Comparison of ENCODE assay signal across 8 mouse cellular contexts in genomic region chr4:136173210-136173715, GRCm38 (mm10). TPM values are rescaled to one million over a fixed set of nuclear protein-coding genes. Genes with fewer than 3 reads are reported as not detected.
DNase-seq lines count a peak whose midpoint lies in the region; ATAC-seq and TF ChIP-seq lines count a peak whose summit lies in the region.

No protein-coding gene starts in this region.

- H3K4me3 ChIP-seq in lung, postnatal 0 days (ENCODE audit: low read depth, low read length) = peak overlapping the region; percentile 74
- peak overlapping the region; percentile 74 for H3K4me3 ChIP-seq in embryonic facial prominence, embryonic 13.5 days
- peak overlapping the region; percentile 79 for H3K4me3 ChIP-seq in limb, embryonic 11.5 days (ENCODE audit: low read depth, low read length)

- intact Hi-C loops in left cerebral cortex, postnatal 10 days (cut with DNase I) = no loop called here

- WGBS in lung, postnatal 0 days = 5% methylated on average over 14 of the region's 14 CpGs
- 6% methylated on average over 14 of the region's 14 CpGs for WGBS in embryonic facial prominence, embryonic 13.5 days
- 4% methylated on average over 14 of the region's 14 CpGs for WGBS in limb, embryonic 11.5 days

- no peaks in the 10 kb centered on the region for H3K27me3 ChIP-seq in lung, postnatal 0 days (replicated peaks; ENCODE audit: insufficient read depth, low read length)
- no peaks in the 10 kb centered on the region for H3K27me3 ChIP-seq in embryonic facial prominence, embryonic 13.5 days
- H3K27me3 ChIP-seq in limb, embryonic 11.5 days (ENCODE audit: control insufficient read depth, insufficient read depth, low read length) = no peaks in the 10 kb centered on the region

- H3K27ac ChIP-seq in lung, postnatal 0 days (ENCODE audit: low read length) = peak overlapping the region; percentile 52
- H3K27ac ChIP-seq in embryonic facial prominence, embryonic 13.5 days = no peak overlapping the region
- H3K27ac ChIP-seq in limb, embryonic 11.5 days (replicated peaks; ENCODE audit: low read depth, low read length) = peak overlapping the region; percentile 15; the same call in 1 of the 2 replicates

- no peak for TF ChIP-seq CTCF in lung, postnatal 0 days (IDR thresholded peaks at IDR 0.05)

- no peaks in the 10 kb centered on the region for H3K9me3 ChIP-seq in lung, postnatal 0 days (ENCODE audit: low read length)
- no peaks in the 10 kb centered on the region for H3K9me3 ChIP-seq in embryonic facial prominence, embryonic 13.5 days
- no peaks in the 10 kb centered on the region for H3K9me3 ChIP-seq in limb, embryonic 11.5 days (ENCODE audit: control insufficient read depth, low read length)

- peak overlapping the region; percentile 100 for H3K4me2 ChIP-seq in lung, postnatal 0 days (replicated peaks; ENCODE audit: low read depth, low read length)
- H3K4me2 ChIP-seq in embryonic facial prominence, embryonic 13.5 days = peak overlapping the region; percentile 100
- peak overlapping the region; percentile 99 for H3K4me2 ChIP-seq in limb, embryonic 11.5 days (ENCODE audit: low read depth, severe bottlenecking)

- no peak for ATAC-seq in lung, postnatal 0 days
- ATAC-seq in embryonic facial prominence, embryonic 13.5 days (ENCODE audit: insufficient number of reproducible peaks, insufficient read depth, low FRiP score, low TSS enrichment, low read depth) = no peak
- ATAC-seq in limb, embryonic 11.5 days (ENCODE audit: insufficient number of reproducible peaks, low FRiP score, low TSS enrichment, low read depth) = no peak

- no peaks in the 10 kb centered on the region for H3K36me3 ChIP-seq in lung, postnatal 0 days (ENCODE audit: insufficient read depth, low read length)
- no peaks in the 10 kb centered on the region for H3K36me3 ChIP-seq in embryonic facial prominence, embryonic 13.5 days
- no peaks in the 10 kb centered on the region for H3K36me3 ChIP-seq in limb, embryonic 11.5 days (ENCODE audit: control insufficient read depth, insufficient read depth, low read length)

- peak overlapping the region; percentile 55 for H3K9ac ChIP-seq in lung, postnatal 0 days (replicated peaks; ENCODE audit: low read depth)
- H3K9ac ChIP-seq in embryonic facial prominence, embryonic 13.5 days = peak overlapping the region; percentile 76
- H3K9ac ChIP-seq in limb, embryonic 11.5 days (ENCODE audit: low read length) = peak overlapping the region; percentile 82

- H3K4me1 ChIP-seq in lung, postnatal 0 days (ENCODE audit: insufficient read depth, low read depth, low read length) = peaks cover 51% of the 10 kb centered on the region
- peaks cover 54% of the 10 kb centered on the region for H3K4me1 ChIP-seq in embryonic facial prominence, embryonic 13.5 days
- peaks cover 19% of the 10 kb centered on the region for H3K4me1 ChIP-seq in limb, embryonic 11.5 days (ENCODE audit: control insufficient read depth, insufficient read depth, low read length)

- DNase-seq in lung, postnatal 0 days (ENCODE audit: low spot score) = no peak
- DNase-seq in lung, postnatal 4 days = no peak
- peak; percentile 57 for DNase-seq in limb, embryonic 11.5 days (ENCODE audit: low spot score)
- DNase-seq in retina, postnatal 1 day = peak; percentile 41
- no peak for DNase-seq in cerebellum, adult 11-12 months
- DNase-seq in left cerebral cortex, postnatal 10 days (ENCODE audit: extremely low spot score in 1 of 2, low spot score in 2 of 2) = no peak
- no peak for DNase-seq in adrenal gland, adult (ENCODE audit: inconsistent age in 2 of 2, low spot score in 1 of 2)

- no peak for TF ChIP-seq EP300 in lung, postnatal 0 days (IDR thresholded peaks at IDR 0.05)

RNA-seq across cellular contexts. Expression of gene E2f2, which starts 1.1 kb away (rescaled TPM):
- polyA plus RNA-seq in lung, postnatal 0 days (2015; fragmentation: Nextera tagmentation; extraction: Ambion mirVana) = 17.8 and 19.1 TPM in 2 replicates
- polyA plus RNA-seq in embryonic facial prominence, embryonic 13.5 days (2015; fragmentation: Nextera tagmentation; extraction: Ambion mirVana) = 6.4 and 7.1 TPM in 2 replicates
- 4.7 and 5.7 TPM in 2 replicates for polyA plus RNA-seq in limb, embryonic 11.5 days (2014; fragmentation: Nextera tagmentation; extraction: Ambion mirVana)
- total RNA-seq in left cerebral cortex, postnatal 10 days (2021) = 1 to 10 TPM in 1 of 2 experiments, under 1 TPM in 1; 0.97 to 1.9 TPM

RNA-seq across cellular contexts. Expression of gene Id3, which starts 30.0 kb away (rescaled TPM):
- 430 and 477 TPM in 2 replicates for polyA plus RNA-seq in lung, postnatal 0 days (2015; fragmentation: Nextera tagmentation; extraction: Ambion mirVana)
- polyA plus RNA-seq in embryonic facial prominence, embryonic 13.5 days (2015; fragmentation: Nextera tagmentation; extraction: Ambion mirVana) = 540 and 613 TPM in 2 replicates
- 534 and 581 TPM in 2 replicates for polyA plus RNA-seq in limb, embryonic 11.5 days (2014; fragmentation: Nextera tagmentation; extraction: Ambion mirVana)
- total RNA-seq in left cerebral cortex, postnatal 10 days (2021) = 10 to 100 TPM; 37.3 to 54.8 TPM

RNA-seq across cellular contexts. Expression of gene Asap3, which starts 32.9 kb away (rescaled TPM):
- 5.4 and 5.5 TPM in 2 replicates for polyA plus RNA-seq in lung, postnatal 0 days (2015; fragmentation: Nextera tagmentation; extraction: Ambion mirVana)
- polyA plus RNA-seq in embryonic facial prominence, embryonic 13.5 days (2015; fragmentation: Nextera tagmentation; extraction: Ambion mirVana) = 10.9 and 11.6 TPM in 2 replicates
- polyA plus RNA-seq in limb, embryonic 11.5 days (2014; fragmentation: Nextera tagmentation; extraction: Ambion mirVana) = 3.0 and 3.2 TPM in 2 replicates
- 1 to 10 TPM; 3.5 to 4.4 TPM for total RNA-seq in left cerebral cortex, postnatal 10 days (2021)

Comparison
In these comparisons a context has a peak if more than half of its experiments do, and no peak if none do; other contexts are left out.
1. DNase-seq: peak in limb, embryonic 11.5 days (single experiment) and retina, postnatal 1 day (single experiment); none in lung, postnatal 0 days (single experiment), lung, postnatal 4 days (0 of 2), cerebellum, adult 11-12 months (single experiment), left cerebral cortex, postnatal 10 days (0 of 2) and adrenal gland, adult (0 of 2).
2. Peak in every context shown above with its lines, with median percentiles within 50 percentile points of each other: H3K4me2 ChIP-seq, H3K4me3 ChIP-seq and H3K9ac ChIP-seq.